Mouse (Mus musculus) MN1 (cell line): Measurements from ENCODE around the gene Senp7.
"Not testable (repeated sequence)": the region's sequence is repeated elsewhere in the genome, so short reads cannot be mapped to it uniquely, and the experiment has no call there.

Experiments used
- DNase-seq: peaks from one replicate; pipeline ENCODE4 v3.0.0-alpha.2; 2016; ENCODE audit warnings: low spot score

The Senp7 gene

GRCm38 (mm10) chr16:56066113-56066512 lies 18.0 kb downstream of the Senp7 start:
- no peak for DNase-seq

DNA sequence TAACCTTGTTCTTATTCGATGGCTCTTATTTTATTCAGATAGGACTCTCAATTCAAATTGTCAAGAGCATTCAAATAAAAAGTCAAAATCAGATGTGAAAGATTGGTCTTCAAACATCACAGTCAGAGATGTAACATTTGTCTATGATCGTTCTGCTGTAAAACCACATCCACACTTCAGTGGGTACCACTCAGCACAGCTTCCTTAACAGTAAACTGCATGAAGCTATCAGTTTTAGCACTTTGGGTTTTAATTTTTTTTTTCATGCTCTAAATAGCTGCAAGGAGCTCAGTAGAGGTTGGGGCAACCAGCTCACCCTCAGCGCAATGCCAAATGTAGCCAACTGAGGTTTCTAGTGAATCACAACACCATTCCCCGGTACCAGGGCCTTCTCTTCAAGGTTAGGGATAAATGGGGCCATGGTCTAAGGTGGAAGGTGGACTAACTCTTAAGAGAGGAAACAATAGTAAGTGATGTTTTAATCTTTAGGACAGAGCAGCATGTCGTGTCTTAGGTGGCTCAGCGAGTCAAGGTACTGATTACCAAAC lies 20.5 kb downstream of the Senp7 start:
- no peak for DNase-seq

GRCm38 (mm10) chr16:56071317-56072232 lies 23.4 kb downstream of the Senp7 start:
- DNase-seq, result no peak

DNA sequence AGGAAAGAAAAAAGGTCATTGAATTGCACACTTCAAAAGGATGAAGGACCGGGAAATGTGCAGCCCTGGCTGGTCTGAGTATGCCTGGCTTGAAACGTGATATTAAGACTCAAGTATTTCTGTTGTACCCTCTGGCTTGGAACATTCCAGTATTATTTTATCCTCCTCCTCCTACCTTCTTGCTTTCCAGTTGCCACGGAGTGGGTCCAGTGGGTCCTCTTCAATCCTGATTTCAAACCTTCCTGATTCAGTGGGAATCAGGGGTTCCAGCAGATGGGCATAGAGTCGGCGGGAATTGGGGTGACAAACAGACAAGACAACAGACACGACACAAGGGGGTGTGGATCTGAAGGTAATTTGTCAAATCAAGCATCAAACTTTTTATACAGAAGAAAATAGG lies 24.4 kb downstream of the Senp7 start:
- no peak for DNase-seq

DNA sequence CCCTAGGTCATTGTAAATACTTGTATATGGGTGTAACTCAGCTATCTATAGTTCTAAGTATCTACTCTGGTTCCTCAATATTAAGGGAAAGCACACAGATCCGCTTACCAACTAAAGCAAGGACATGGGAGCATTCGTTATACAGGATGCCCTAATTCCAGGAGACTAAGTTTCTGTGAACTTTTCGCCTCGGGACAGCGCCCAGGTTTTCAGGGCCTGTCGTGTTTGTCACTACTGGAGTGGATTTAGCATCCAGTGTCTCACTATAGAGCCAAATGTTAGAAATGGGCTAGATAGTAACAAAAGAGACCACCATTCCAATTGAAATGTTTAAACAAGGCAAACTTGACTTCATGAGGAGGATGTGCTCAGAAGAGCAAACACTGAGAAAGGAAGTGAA lies 25.0 kb downstream of the Senp7 start:
- not testable (repeated sequence) for DNase-seq

GRCm38 (mm10) chr16:56074122-56074521 lies 26.0 kb downstream of the Senp7 start:
- no peak for DNase-seq

DNA sequence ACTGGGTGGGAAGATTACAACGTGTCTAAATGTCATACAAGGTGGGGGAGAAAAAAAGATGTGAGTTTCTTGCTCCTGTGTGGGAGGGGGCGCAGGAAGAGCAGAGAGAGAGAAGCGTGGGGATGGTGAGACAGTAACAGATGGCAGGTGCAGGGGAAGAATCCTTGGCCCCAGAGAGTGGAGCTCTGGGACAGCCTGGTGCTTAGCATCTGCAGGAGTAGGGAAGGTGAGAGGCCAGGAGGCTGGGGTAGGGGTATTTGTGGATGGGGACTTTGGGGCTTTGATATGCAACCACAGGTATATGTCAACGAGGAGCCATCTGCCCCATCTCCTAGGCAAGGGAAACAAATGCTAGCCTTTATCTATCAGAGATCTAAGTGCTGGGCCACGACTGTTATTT lies 26.4 kb downstream of the Senp7 start:
- DNase-seq, result no peak

DNA sequence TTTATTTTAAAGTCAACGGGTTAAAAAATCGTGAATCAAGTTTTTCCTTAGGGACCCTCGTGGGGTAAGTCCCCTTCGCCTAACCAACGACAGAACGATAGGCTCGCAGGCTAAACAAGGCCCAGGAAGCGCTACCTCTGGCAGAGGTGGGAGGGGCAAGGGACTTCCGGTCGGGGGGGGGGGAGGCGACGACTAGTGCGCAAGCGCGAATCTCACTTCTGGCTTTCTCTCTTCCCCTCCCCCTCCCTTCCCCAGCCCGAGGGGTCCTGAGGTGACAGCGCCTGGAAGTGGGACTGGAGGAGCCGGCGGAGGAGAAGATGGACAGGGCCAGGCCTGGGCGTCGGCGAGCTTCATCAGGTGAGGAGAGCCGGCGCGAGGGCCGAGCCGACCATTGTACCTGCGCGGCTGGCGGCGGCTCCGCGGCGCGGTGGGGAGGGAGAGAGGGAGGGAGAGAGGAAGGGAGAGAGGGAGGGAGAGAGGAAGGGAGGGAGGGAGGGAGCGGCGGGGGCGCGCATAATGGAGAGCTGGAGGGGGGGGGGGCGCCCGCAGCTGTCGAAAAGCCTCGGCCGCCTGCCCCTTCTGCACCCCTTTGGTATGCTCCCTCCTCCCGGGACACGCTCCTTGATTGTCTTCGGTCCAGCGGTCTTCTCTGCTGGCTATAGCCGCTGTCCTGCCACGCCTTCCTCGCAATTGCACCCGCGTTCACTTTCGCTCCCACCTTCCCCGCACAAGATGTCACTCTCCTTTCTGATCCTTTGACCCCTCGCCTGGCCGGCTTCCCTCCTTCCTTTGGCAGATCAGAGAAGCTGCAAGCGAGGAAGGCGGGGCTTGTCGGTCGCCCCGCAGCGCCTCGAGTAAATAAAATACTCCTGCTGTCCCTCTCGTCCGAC lies 27.3 kb downstream of the Senp7 start:
- peak; percentile 85 for DNase-seq

DNA sequence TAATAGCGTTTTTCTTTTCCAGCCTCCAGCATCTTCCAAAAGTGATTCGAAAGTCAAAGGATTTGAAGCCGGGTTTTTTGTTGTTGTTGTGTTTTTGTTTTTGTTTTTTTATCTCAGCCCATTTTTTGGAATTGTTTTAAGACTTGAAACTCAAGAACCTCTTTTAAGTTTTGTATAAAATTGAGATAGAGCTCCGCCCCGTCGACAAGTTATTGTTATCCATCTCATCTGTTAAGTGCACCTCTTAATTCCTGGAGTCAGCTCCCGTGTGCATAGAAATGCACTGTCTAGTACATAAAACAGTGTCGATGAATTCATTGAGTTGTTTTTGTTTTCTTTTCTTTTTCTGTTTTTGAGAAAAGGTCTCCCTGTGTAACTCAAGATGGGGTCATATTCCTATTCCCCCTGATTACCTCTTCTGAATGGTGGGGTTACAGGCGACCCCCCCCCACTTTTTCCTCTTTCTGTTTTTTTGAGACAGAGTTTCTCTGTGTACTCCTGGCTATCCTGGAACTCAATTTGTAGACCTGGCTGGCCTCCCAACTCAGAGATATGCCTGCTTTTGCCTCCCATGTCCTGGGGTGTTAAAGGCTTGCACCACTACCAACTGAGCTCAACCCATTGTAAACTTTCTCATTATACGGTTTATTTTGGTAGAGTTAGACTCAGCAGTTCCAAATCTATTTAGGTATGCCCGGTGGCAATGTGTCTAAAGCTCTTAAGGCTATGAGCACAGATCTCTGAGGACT lies 28.2 kb downstream of the Senp7 start:
- no peak for DNase-seq

- no peak for DNase-seq
These were observed 31.3 kb downstream of the Senp7 start for GRCm38 (mm10) chr16:56079419-56079818.

DNA sequence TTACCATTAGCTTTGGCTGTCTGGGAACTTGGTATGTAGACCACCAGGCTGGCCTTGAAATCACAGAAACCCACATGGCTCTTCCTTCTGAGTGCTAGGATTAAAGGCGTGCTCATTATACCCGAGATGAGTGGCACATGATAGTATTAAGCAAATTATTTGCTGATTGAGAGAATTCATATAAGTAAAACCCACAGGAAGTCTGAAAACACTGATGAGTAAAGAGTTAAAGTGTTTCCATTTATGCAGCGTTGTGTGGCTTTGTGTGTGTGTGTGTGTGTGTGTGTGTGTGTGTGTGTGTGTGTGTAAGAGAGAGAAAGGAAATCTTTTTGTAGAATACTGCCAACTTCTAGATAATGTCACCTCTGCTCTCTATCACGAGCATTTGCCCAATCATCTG lies 33.6 kb downstream of the Senp7 start:
- DNase-seq, result no peak

GRCm38 (mm10) chr16:56086336-56086735 lies 38.2 kb downstream of the Senp7 start:
- DNase-seq, result no peak

- no peak for DNase-seq
These were observed 42.2 kb downstream of the Senp7 start for GRCm38 (mm10) chr16:56090385-56090784.

DNA sequence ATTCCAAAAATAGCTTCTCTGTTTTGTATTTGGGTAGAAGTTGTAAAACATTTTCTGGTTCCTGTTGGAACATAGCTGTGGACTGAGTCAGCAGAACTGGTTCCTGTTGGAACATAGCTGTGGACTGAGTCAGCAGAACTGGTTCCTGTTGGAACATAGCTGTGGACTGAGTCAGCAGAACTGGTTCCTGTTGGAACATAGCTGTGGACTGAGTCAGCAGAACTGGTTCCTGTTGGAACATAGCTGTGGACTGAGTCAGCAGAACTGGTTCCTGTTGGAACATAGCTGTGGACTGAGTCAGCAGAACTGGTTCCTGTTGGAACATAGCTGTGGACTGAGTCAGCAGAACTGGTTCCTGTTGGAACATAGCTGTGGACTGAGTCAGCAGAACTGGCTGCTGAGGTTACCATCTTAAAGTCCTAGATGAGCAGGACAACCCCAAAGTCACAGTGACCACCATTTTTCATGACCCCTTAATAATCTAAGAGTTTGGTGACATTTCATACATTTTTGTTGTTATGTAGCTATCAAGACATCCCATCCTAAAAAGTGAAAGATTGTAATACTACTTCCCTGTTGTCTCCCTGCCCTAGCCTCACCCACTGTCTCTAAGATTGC lies 48.4 kb downstream of the Senp7 start:
- not testable (repeated sequence) for DNase-seq

DNA sequence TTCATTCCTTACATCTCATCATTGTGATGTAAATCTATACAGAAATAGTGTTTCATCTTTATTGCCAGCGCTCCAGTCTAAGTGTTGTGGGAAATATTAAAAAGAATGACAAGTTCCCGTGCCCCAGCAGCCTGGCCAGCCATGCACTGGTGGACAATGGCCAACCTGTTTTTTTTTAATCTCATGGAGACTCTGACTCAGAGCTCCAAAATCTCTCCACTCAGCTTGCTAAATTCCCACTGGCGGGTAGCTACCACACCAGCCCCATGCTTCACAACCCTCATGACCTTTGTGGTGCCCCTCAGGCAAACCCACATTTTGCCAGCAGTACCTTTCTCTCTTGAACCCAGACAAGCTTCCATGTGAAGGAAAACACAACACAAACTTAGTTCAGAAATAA lies 67.6 kb downstream of the Senp7 start:
- no peak for DNase-seq

DNA sequence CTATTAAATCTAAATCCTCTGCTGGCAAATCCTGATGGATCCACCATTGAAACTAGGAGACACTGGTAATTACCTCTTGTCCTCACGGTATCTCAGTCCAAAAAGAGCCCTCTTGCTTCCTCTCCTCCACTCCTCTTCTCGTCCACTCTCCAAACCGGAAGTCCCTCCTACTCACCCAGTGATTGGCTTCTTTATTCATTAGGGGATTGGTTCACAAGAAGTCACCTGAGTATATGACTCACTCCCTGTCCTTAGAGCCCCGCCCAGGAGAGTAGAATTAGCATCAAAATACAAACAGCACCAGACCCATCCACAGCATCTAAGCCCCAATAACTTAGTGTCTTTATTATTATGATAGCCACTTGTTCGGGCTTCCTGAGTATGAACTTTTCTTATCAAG lies 68.0 kb downstream of the Senp7 start:
- no peak for DNase-seq

- no peak for DNase-seq
These were observed 69.4 kb downstream of the Senp7 start for GRCm38 (mm10) chr16:56117327-56118180.

DNA sequence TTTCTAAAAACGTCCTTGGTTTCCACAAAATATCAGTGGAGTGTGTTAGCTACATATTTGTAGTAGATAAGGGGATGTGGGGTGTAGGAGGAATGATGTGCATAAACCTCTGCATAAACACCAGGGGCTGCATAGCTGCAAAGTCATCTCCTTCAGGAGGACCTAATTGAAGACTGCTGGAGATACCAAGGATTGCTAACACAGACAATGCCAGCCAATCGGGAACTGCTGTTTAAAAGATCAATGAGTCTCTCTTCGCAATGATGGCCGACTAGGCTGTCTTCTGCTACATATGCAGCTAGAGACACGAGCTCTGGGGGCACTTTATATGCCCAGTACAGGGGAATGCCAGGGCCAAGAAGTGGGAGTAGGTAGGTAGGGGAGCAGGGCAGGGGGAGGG lies 74.4 kb downstream of the Senp7 start:
- DNase-seq, result no peak

- DNase-seq, result no peak
These were observed 75.9 kb downstream of the Senp7 start for GRCm38 (mm10) chr16:56124045-56124444.

DNA sequence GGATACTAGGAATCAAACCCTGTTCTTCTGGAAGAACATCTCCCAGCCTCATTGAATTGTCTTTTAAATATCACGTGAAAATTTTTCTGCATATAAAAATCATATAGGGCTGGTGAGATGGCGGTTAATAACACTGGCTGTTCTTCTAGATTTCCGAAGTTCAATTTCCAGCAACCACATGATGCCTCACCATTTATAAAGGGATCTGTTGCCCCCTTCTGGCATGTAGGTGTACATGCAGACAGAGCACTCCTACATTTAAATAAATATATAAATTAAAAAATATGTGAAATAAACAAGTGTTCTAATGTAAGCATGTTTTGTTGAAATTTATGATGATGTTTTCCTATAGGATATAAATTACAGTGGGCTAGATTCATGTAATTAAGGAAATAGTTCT lies 83.5 kb downstream of the Senp7 start:
- peak; percentile 41 for DNase-seq

- peak; percentile 66 for DNase-seq
These were observed 86.0 kb downstream of the Senp7 start for GRCm38 (mm10) chr16:56134149-56134548.
